Mouse (Mus musculus): ENCODE results near the gene Masp1. TPM values are rescaled to one million over a fixed set of nuclear protein-coding genes. Genes with fewer than 3 reads are reported as not detected.

Gene Masp1
- total and polyA plus RNA-seq, 3 experiments: 0.11 to 0.34 TPM; not detected in 1

DNA sequence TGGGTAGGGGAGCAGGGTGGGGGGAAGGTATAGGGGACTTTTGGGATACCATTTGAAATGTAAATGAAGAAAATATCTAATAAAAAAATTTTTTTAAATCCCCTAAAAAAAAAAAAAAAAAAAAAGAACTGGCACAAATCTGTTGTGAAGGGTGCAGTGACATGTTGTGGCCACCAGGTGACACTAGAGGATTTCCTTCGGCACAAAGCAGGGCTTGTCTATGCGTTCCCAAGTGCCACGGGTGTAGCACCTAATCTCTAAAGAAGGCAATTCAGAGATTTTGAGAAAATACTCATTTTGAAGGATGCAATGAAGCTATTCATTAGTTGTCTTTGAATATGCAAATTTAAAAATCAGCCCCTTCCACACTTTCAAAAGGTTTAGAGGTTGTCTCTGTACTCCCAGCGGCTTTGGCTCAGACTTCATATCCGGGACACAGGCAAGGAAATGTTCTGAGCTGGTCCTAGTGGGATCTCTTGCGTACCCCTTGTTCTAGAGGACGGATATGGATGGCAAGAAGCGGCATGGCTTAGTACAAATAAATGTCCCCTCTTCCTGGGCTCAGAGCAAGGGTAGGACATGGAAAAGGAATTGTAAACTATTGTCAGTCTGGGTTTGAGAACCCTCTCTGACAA, 29.8 kb upstream of the Masp1 start:
- peak; percentile 77 for DNase-seq (ENCODE audit: extremely low read depth)
- Histone ChIP-seq H3K9ac (ENCODE audit: insufficient read depth, low read depth) (no peak overlapping the region), H3K4me2 (ENCODE audit: insufficient read depth, low read depth, poor library complexity, severe bottlenecking) (no peak overlapping the region), H3K27me3 (replicated peaks) (no peaks in the 10 kb centered on the region), H3K79me2 (replicated peaks; ENCODE audit: control insufficient read depth, extremely low read depth, insufficient read depth, poor library complexity, severe bottlenecking) (no peaks in the 10 kb centered on the region), H3K36me3 (replicated peaks in 1 of 2; ENCODE audit: control insufficient read depth in 1 of 2, insufficient read depth in 1 of 2, low read length in 1 of 2) (no peaks in the 10 kb centered on the region), H3K4me3 (replicated peaks in 1 of 3; ENCODE audit: low read depth in 2 of 3, low read length in 2 of 3, poor library complexity in 1 of 3) (no peak overlapping the region), H3K4me1 (ENCODE audit: control insufficient read depth in 1 of 2, insufficient read depth in 2 of 2) (peaks cover 0 to 5% of the 10 kb centered on the region in 2 experiments; a peak in 2 of 4 replicates), H3K27ac (ENCODE audit: insufficient read depth, low read depth) (no peak overlapping the region), H3K9me3 (replicated peaks; ENCODE audit: low read length) (no peaks in the 10 kb centered on the region)
- in situ Hi-C loops (cut with MboI; ENCODE audit: low pct_ligation_motif_present, low pct_unique_long_range_greater_than_20kb, low sequenced_read_pairs) (no loop called here), dilution Hi-C loops (cut with MboI; ENCODE audit: extremely low pct_ligation_motif_present, extremely low pct_unique_long_range_greater_than_20kb, low sequenced_read_pairs) (no loop called here)
- TF ChIP-seq TBP (conservative IDR thresholded peaks at IDR 0.05; ENCODE audit: low read depth, low read length): no peak
- peak; percentile 82 for TF ChIP-seq ZC3H11A (IDR thresholded peaks at IDR 0.05; ENCODE audit: low read depth, low read length)
- TF ChIP-seq NELFE (IDR thresholded peaks at IDR 0.05; ENCODE audit: low read depth, low read length): peak; percentile 33; the same call in 1 of the 2 replicates
- TF ChIP-seq CTCF (conservative IDR thresholded peaks at IDR 0.05 in 1 of 2, IDR thresholded peaks at IDR 0.05 in 1 of 2; ENCODE audit: low read depth in 2 of 2, low read length in 2 of 2): peak; percentile 94 to 97
- peak; percentile 94 for TF ChIP-seq ZNF384 (IDR thresholded peaks at IDR 0.05; ENCODE audit: low read depth, low read length)
- no peak for TF ChIP-seq PAX5 (IDR thresholded peaks at IDR 0.05; ENCODE audit: low read length)
- no peak for TF ChIP-seq NRF1 (IDR thresholded peaks at IDR 0.05; ENCODE audit: low read depth, low read length)
- no peak for TF ChIP-seq HCFC1 (IDR thresholded peaks at IDR 0.05; ENCODE audit: low read depth, low read length)
- TF ChIP-seq EP300 (IDR thresholded peaks at IDR 0.05; ENCODE audit: low read length): no peak
- TF ChIP-seq CHD1 (IDR thresholded peaks at IDR 0.05; ENCODE audit: low read depth, low read length): no peak
- no peak for TF ChIP-seq UBTF (IDR thresholded peaks at IDR 0.05; ENCODE audit: low read depth, low read length)
- TF ChIP-seq BHLHE40 (IDR thresholded peaks at IDR 0.05; ENCODE audit: low read depth, low read length): no peak
- TF ChIP-seq ZMIZ1 (IDR thresholded peaks at IDR 0.05; ENCODE audit: low read depth, low read length): no peak
- TF ChIP-seq E2F4 (IDR thresholded peaks at IDR 0.05; ENCODE audit: insufficient replicate concordance, low read depth, low read length): no peak
- TF ChIP-seq USF1 (IDR thresholded peaks at IDR 0.05; ENCODE audit: low read depth, low read length): no peak
- no peak for TF ChIP-seq KAT2A (IDR thresholded peaks at IDR 0.05; ENCODE audit: insufficient replicate concordance, low read length)
- TF ChIP-seq ZKSCAN1 (IDR thresholded peaks at IDR 0.05; ENCODE audit: borderline replicate concordance, low read depth, low read length): no peak
- no peak for TF ChIP-seq MEF2A (IDR thresholded peaks at IDR 0.05; ENCODE audit: borderline replicate concordance, low read depth, low read length)
- TF ChIP-seq CHD2 (IDR thresholded peaks at IDR 0.05; ENCODE audit: low read length): no peak
- TF ChIP-seq IRF4 (IDR thresholded peaks at IDR 0.05; ENCODE audit: low read depth, low read length): no peak
- TF ChIP-seq JUND (conservative IDR thresholded peaks at IDR 0.05; ENCODE audit: low read depth, low read length): 0 out of 2 replicates have a peak, but pooled peaks have one; percentile 36
- no peak for TF ChIP-seq MAZ (IDR thresholded peaks at IDR 0.05; ENCODE audit: low read depth, low read length)
- TF ChIP-seq ELF1 (IDR thresholded peaks at IDR 0.05; ENCODE audit: low read depth, low read length): no peak
- no peak for TF ChIP-seq ETS1 (conservative IDR thresholded peaks at IDR 0.05; ENCODE audit: low read depth, low read length)
- no peak for TF ChIP-seq MYC (IDR thresholded peaks at IDR 0.05; ENCODE audit: low read depth, low read length)
- no peak for TF ChIP-seq SIN3A (IDR thresholded peaks at IDR 0.05; ENCODE audit: low read length)
- TF ChIP-seq SMC3 (IDR thresholded peaks at IDR 0.05; ENCODE audit: low read depth, low read length): peak; percentile 95
- peak; percentile 95 for TF ChIP-seq RAD21 (IDR thresholded peaks at IDR 0.05; ENCODE audit: low read depth, low read length)
- TF ChIP-seq MAX (IDR thresholded peaks at IDR 0.05; ENCODE audit: low read length): no peak
- TF ChIP-seq GABPA (IDR thresholded peaks at IDR 0.05; ENCODE audit: insufficient replicate concordance, low read depth, low read length): no peak
- no peak for TF ChIP-seq RCOR1 (conservative IDR thresholded peaks at IDR 0.05; ENCODE audit: low read depth, low read length)
- no peak for TF ChIP-seq TCF12 (IDR thresholded peaks at IDR 0.05; ENCODE audit: low read depth, low read length)
- TF ChIP-seq MAFK (IDR thresholded peaks at IDR 0.05; ENCODE audit: insufficient replicate concordance, low read length): no peak
- TF ChIP-seq POLR2A (IDR thresholded peaks at IDR 0.05; ENCODE audit: low read depth, low read length): no peak
- no peak for TF ChIP-seq JUN (IDR thresholded peaks at IDR 0.05; ENCODE audit: insufficient read depth, low read depth, low read length)
- TF ChIP-seq USF2 (conservative IDR thresholded peaks at IDR 0.05; ENCODE audit: low read depth, low read length): no peak
- no peak for TF ChIP-seq MXI1 (IDR thresholded peaks at IDR 0.05; ENCODE audit: low read depth, low read length)
- TF ChIP-seq POLR2AphosphoS2 (IDR thresholded peaks at IDR 0.05; ENCODE audit: low read depth, low read length): no peak
